Comparison of ENCODE assay signal across 7 mouse cellular contexts in the genomic region with DNA sequence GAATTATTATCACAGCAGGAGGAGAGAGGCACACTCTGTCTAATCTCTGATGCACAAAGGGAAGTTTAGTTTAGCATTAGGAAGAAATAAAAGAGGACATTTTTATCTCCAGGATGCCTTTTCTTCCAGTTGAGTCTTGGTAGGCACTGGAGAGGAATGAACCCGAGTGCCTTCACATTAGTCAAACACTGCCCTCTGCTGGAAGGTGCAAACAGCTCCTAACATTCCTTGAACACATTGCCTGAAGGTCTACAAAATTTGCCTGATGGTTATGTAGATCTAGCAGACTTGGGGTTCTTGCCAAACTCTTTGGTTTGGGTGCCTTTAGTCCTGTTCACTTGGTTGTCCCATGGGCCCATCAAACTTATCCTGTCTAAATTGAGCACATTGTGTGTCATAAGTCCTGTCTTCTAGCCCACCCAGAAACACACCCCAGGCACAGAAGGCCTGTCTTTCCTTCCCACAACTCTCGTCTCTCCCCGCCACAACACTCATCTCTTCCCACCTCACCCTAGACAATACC.
DNase-seq lines count a peak whose midpoint lies in the region; ATAC-seq and TF ChIP-seq lines count a peak whose summit lies in the region.

No protein-coding gene starts in this region.

- no peak overlapping the region for H3K27ac ChIP-seq in left cerebral cortex, adult 2 months
- H3K27ac ChIP-seq in embryonic fibroblast, embryonic 13.5 days (ENCODE audit: insufficient read depth, low read length): no peak overlapping the region

- H3K4me1 ChIP-seq in embryonic fibroblast, embryonic 13.5 days (ENCODE audit: control insufficient read depth, insufficient read depth, low read length): no peaks in the 10 kb centered on the region

- intact Hi-C loops in left cerebral cortex, adult 2 months (cut with DNase I): no loop called here
- intact Hi-C loops in left cerebral cortex, postnatal 36 days (cut with DNase I): no loop called here
- intact Hi-C loops in left cerebral cortex, postnatal 4 days (cut with DNase I): no loop called here

- no peak for TF ChIP-seq POLR2A in embryonic fibroblast, embryonic 13.5 days (IDR thresholded peaks at IDR 0.05; ENCODE audit: low read depth, low read length)

- TF ChIP-seq CTCF in left cerebral cortex, adult 2 months (IDR thresholded peaks at IDR 0.05): peak; percentile 69
- 0 out of 2 replicates have a peak, but pooled peaks have one; percentile 9 for TF ChIP-seq CTCF in embryonic fibroblast, embryonic 13.5 days (IDR thresholded peaks at IDR 0.05; ENCODE audit: borderline replicate concordance, insufficient read depth, low read length)

- no peak overlapping the region for H3K4me3 ChIP-seq in left cerebral cortex, adult 2 months
- H3K4me3 ChIP-seq in embryonic fibroblast, embryonic 13.5 days (ENCODE audit: insufficient read depth, low read length): no peak overlapping the region

- DNase-seq in left cerebral cortex, adult 2 months (ENCODE audit: extremely low spot score in 1 of 2, low spot score in 2 of 2): peak in 1 of 2 experiments; percentile 42
- DNase-seq in left cerebral cortex, postnatal 36 days (ENCODE audit: low spot score in 2 of 2): no peak
- DNase-seq in WW6 (ENCODE audit: low read depth, low spot score): peak; percentile 29
- DNase-seq in left cerebral cortex, postnatal 4 days: no peak

- ATAC-seq in megakaryocyte, adult 5-6 weeks (ENCODE audit: poor library complexity, severe bottlenecking): peak; percentile 82
- no peak for ATAC-seq in erythroblast, adult 5-6 weeks (replicated peaks; ENCODE audit: low FRiP score, poor library complexity, severe bottlenecking)
